Mouse (Mus musculus) gastrocnemius, postnatal 14 days (tissue): ENCODE data around the gene Cdkn2aipnl. TPM values are rescaled to one million over a fixed set of nuclear protein-coding genes. Genes with fewer than 3 reads are reported as not detected.
A peak's percentile ranks its signal among the peaks of the same experiment; 100 is the strongest.

Experiments used
- DNase-seq: peaks from one replicate; pipeline ENCODE4 v3.0.0; 2021; ENCODE audit warnings: mixed read lengths
- intact Hi-C: fragments of 180-260 bp; cut with DNase I; formaldehyde crosslinking; loops from one replicate; pipeline ENCODE4 v1.15.1; 2025; ENCODE audit warnings: low total_unique reads
- total RNA-seq, 2 experiments: library from RNA; stranded (reverse); gene quantifications; 2 replicates each; pipeline ENCODE4 v1.2.3; 2021

Cdkn2aipnl gene
- total RNA-seq, 2 experiments from 2014 or later: 14.8 to 16.2 TPM

DNA sequence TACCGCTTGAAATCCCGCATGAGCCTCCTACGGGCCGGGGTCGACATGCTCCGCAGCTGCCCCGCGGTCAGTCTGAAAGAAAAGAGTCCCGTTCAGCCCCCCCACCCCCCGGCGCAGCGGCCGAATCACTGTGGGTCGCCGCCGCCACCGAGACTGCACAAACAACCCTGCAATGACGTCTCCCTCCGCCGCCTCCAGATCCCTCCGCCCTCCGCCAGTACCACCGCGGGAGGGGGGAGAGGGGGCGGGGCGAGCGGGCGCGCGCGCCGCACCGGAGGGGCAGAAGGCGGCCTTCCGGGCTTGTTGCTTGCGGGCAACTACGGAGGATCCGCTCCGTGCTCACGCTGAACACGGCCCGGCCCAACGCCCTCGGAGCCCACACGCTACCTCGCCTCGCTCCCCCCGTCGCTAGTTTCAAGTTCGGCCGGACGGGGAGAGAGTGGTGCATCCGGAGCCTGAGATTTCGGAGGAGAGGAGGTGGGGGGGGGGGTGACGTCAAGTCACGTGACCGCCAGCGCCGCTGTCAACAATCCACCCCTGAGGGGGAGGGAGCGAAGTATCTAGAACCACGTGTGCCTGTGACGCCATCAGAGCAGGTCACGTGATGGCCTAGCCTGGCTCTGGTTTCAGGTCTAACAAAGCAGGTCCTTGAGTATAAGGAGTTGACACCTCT is 33.0 kb downstream of the Cdkn2aipnl start, which contains the start of gene Ube2b:
Gene Ube2b, minus strand, starts transcription at position 473 of the 673 bp plus-strand sequence.
- DNase-seq: peak; percentile 95
- intact Hi-C loops: no loop called here

DNA sequence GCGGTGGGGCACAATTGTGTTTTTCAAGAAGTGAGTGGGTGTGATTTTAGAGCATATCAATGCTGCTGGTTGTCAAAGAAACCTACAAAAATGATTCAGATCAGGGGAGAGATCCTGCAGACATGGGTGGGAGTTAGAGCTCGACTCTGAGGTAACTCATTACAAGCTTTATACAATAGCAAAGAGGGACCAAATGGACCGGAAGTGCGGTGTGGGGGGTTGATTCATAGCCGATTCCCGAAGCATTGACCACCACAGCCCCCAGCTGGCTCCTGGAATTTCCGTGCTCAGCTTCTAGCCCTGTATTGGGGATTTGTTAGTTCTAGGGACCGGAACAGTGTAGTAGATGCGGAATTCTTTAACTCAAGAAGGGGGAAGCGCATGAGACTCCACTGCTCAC is 33.9 kb downstream of the Cdkn2aipnl start:
- intact Hi-C loops: no loop called here

DNA sequence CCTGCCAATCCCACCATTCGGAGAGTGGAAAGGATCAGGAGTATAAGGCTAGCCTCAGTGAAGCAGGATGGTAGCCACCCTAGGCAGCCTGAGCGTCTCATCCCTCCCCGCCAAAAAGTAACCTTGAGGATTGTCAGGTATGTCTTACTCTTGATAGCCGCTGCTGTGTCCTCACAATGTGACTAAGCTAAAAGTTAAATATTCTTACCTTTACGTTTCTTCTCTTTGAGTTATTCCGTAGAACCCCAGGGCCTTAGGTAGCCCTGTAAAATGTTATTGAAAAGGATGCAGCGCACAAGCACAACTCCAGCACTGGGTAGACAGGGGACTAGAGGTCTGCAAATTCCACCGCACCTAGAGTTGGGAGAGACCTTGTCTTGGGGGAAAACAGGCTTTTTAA is 34.4 kb downstream of the Cdkn2aipnl start:
- DNase-seq: no peak
- intact Hi-C loops: no loop called here

More for the DNA sequence above, 33.9 kb downstream of the Cdkn2aipnl start:
- no peak for DNase-seq

DNA sequence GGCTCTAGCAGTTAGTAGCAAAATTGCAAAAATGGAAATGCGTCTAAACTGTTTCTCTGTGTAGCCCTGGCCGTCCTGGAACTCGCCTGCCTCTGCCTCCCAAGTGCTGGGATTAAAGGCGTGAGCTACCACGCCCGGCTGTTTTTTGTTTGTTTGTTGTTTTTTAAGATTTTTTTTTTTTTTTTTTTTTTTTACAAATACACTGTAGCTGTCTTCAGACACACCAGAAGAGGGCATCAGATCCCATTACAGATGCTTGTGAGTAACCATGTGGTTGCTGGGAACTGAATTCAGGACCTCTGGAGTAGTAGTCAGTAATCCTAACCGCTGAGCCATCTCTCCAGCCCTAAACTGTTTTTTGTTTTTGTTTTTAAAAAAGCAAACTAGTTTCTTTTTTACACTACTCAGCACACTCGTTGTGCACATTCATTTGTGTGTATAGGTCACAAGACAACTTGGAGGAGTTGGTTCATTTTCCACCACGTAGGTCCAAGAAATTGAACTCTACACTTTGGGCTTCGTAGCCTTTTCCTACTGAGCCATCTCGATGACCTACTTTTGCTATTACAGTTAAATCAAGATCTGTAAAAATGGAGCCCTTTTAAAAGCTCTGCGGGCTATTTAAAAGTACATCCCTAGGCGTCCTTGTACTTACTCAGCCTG is 35.5 kb downstream of the Cdkn2aipnl start:
- DNase-seq: no peak
- intact Hi-C loops: no loop called here

DNA sequence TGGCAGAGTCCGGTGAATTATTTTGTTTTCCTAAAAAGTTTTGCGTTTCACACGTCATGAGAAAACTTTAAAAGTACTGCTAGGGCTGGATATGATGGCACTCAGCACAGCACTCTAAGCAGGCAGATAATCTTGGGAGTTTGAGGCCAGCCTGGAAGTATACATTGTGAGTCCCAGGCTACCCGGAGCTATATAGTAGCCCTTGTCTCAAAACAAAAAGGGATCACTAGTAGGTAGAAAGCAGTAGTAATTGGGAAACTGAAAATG is 36.0 kb downstream of the Cdkn2aipnl start:
- intact Hi-C loops: no loop called here
- DNase-seq: no peak

DNA sequence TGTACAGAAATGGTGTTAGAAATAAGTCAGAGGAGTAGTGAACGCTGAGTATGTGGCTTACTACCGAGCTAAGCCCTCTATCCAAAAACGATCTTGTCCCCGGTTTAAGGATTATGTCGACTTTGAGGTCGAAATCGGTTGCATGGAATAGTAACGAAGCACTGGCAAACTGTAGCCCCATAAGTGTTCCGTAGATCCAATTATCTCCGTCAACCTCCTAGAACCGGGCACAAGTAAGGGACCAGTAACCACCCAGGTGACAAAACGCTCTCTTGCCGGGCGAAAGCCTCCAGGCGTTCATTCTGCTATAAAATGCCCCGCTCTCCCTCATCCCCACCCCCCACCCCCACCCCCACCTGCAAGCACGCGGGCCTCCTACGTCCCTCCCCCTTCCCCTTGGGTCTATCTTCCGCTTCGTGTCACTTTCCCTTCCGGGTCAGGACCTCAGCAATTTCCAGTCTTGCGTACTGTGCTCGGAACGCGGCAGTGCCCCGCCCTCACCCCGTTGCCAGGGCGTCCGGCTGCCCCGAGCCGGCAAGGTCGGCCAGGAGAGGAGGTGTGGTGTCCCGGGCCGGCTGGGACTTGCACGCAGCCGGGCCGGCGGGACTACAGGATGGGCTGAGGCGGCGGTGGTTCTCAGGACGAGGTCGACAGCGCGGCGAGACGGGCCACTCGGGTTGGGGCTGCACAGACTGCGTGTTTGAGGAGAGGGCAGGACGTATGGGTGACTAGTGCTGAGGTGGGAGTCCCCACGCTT is 36.5 kb downstream of the Cdkn2aipnl start, which contains the start of gene Cdkl3:
Gene Cdkl3, plus strand, starts transcription at position 450 of the 757 bp plus-strand sequence.
- DNase-seq: peak; percentile 95
- intact Hi-C loops: no loop called here

DNA sequence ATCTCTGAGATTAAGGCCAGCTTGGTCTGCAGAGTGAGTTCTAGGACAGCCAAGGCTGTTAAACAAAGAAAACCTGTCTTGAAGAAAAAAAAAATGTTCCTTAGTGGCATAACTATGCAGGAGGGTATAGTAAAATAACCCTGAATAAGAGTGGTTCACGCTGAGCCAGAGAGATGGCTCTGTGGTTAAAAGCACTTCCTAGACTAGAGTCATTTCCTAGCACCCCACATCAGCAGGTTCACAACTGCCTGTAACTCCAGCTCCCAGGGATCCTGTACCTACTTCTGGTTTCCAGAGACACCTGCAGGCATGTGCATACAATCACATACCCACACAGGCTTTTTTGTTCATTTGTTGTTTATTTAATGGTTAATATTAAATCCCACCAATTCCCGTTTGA is 38.1 kb downstream of the Cdkn2aipnl start:
- DNase-seq: no peak
- intact Hi-C loops: no loop called here

DNA sequence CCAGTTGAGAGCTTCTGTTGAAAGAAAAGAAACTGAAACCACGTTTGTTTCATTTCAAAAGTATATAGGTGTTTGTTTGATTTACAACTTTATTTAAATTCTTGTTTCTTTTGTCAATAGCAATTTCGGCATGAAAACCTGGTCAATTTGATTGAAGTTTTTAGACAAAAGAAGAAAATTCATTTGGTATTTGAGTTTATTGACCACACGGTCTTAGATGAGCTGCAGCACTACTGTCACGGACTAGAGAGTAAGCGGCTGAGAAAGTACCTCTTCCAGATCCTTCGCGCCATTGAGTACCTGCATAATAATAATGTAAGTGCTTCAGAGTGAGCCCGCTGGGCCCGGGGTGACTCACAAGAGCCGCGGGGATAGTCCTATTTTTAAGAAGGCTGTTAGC is 43.5 kb downstream of the Cdkn2aipnl start:
- DNase-seq: no peak
- intact Hi-C loops: no loop called here

DNA sequence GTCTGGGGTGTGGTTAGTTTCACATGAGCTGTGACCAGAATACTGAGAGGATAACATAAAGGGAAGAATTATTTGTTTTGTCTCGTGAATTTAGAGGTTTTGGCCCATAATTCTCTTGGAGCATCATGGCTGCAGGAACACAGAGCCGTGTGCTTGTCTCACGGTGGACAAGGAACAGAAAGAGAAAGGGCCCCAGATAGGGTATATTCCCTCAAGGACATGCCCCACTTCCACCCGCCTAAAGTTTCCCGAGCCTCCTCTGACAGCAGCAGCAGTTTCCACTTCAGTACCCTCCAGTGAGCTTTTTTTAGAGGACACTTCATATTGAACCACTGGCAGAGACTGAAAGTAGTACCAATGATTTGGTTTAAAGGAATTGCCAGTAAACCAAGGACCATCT is 44.1 kb downstream of the Cdkn2aipnl start:
- intact Hi-C loops: no loop called here
- no peak for DNase-seq

DNA sequence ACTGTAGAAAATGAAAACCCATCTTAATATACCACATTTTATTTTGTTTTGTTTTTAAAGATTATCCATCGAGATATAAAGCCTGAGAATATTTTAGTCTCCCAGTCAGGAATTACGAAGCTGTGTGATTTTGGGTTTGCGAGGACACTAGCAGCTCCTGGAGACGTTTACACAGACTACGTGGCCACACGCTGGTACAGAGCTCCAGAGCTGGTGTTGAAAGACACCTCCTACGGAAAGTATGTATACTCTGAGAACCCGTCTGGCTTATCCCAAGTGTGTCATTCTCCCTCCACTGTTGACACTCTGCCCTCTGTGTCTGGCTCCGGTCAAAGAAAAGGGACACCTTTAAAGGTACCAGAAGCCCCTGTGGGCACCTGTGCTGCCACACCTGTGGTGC is 50.8 kb downstream of the Cdkn2aipnl start:
- intact Hi-C loops: no loop called here
- DNase-seq: no peak

Other genes starting within 250 kb of the Cdkn2aipnl start
- 10 to 100 TPM; 22.9 to 35.1 TPM for gene Sec24a, start 204.0 kb upstream of the Cdkn2aipnl start, total RNA-seq
- 100 to 1,000 TPM; 212 to 254 TPM for gene Sar1b, start 204.0 kb upstream of the Cdkn2aipnl start, total RNA-seq
- 1 to 10 TPM; 2.0 to 5.0 TPM for gene Jade2, start 110.0 kb upstream of the Cdkn2aipnl start, total RNA-seq
- 100 to 1,000 TPM; 248 to 274 TPM for gene Ube2b, start 33.1 kb downstream of the Cdkn2aipnl start, total RNA-seq
- 1 to 10 TPM; 2.8 to 4.2 TPM for gene Cdkl3, start 36.6 kb downstream of the Cdkn2aipnl start, total RNA-seq
- gene Ppp2ca, start 131.0 kb downstream of the Cdkn2aipnl start, total RNA-seq: 10 to 100 TPM; 40.8 to 41.4 TPM
- not detected for gene Olfr1373, start 177.9 kb downstream of the Cdkn2aipnl start, total RNA-seq
- gene Olfr1371, start 246.3 kb downstream of the Cdkn2aipnl start, total RNA-seq: not detected